Mouse (Mus musculus): ENCODE results near the gene Gpsm1.

GRCm38 (mm10) chr2:26348241-26348640 lies 32.9 kb downstream of the Gpsm1 start:
- TF ChIP-seq CHD2 (IDR thresholded peaks at IDR 0.05; ENCODE audit: low read depth, low read length) (no peak), HCFC1 (IDR thresholded peaks at IDR 0.05; ENCODE audit: borderline replicate concordance, insufficient read depth, low read length) (no peak), ZNF384 (IDR thresholded peaks at IDR 0.05; ENCODE audit: low read depth, low read length) (no peak), ZC3H11A (IDR thresholded peaks at IDR 0.05; ENCODE audit: borderline replicate concordance, low read depth, low read length) (no peak)
